Mouse (Mus musculus) megakaryocyte, embryonic 14.5 days (primary cell): ENCODE results near the gene Plk2.

Experiments used
- FLI1 ChIP-seq: IDR thresholded peaks from 2 replicates; pipeline ENCODE4 v1.6.1; 2012; ENCODE audit warnings: low read length, inconsistent platforms, mixed read lengths
- GATA1 ChIP-seq: IDR thresholded peaks from 3 replicates; pipeline ENCODE4 v1.6.1; 2012; ENCODE audit warnings: mixed read lengths, low read length, inconsistent platforms, borderline replicate concordance

DNA sequence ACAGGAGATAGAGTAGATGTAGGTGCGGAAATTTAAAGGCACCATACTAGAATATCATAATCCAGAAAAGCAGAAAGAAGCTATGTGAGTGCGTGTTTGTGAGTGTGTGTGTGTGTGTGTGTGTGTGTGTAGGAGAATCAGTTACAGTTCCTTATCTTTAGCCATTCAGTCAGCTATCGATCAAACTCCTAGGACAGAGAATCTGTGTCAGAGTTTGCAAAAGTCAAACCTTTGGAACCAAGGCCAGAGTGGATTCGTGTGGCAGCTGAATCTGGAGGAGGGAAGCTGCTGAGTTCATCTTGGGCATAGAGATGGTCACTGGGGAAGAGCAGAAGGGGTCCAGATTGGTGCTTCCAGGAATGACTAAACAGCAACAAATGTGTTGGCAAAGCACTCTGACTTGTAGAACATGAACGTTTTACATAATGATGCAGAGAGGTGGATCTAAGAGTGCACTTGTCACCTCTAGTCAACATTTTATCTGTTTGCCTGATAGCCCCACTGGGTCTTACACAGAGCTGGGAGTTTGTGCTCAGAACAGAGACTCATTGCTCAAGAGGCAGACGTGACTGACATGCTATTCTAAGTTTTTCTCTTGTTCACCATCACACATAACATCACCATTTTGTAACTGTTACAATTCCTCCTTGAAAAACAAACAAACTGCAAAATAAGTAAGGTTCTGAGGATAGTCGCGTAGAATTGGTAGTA lies 30.8 kb downstream of the Plk2 start:
- TF ChIP-seq GATA1 (no peak), FLI1 (no peak)
